Mouse (Mus musculus) T-helper 17 cell (primary cell): ENCODE data around the gene Defb20.

Experiments
- in situ Hi-C, 2 experiments: fragments of 300-600 bp; cut with MboI, MseI; formaldehyde crosslinking; loops; 1 replicate in 1 of 2; 2 replicates in 1 of 2; pipeline ENCODE4 v1.15.1; 2025; ENCODE audit warnings: high pct_unique_total_duplicates in 2 of 2

Defb20 gene

GRCm38 (mm10) chr2:152498020-152498419 is 21.2 kb downstream of the Defb20 start:
- in situ Hi-C loops: no loop called here

- in situ Hi-C loops: no loop called here
Measured at GRCm38 (mm10) chr2:152500204-152500862, 23.5 kb downstream of the Defb20 start.

DNA sequence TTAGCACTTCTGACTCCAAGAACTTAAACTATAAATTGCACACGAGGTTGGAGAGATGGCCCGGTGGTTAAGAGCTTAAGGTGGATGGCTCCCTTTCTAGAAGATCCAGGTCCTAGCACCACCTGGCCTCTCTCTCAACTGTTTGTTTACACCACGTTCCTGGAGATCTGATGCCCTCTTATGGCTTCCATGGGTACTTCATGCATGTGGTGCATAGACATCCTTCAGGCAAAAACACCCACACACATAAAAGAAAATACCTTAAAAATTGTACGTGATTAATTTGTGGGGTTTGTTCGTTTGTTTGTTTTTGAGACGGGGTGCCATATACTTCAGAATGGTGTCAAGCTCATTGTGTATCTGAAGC is 24.0 kb downstream of the Defb20 start:
- in situ Hi-C loops: no loop called here

GRCm38 (mm10) chr2:152503950-152504349 is 27.1 kb downstream of the Defb20 start:
- in situ Hi-C loops: no loop called here

GRCm38 (mm10) chr2:152511592-152511991 is 34.7 kb downstream of the Defb20 start, which contains the start of gene Defb26:
Defb26 (minus strand) TSS chr2:152511692.
- in situ Hi-C loops: no loop called here

GRCm38 (mm10) chr2:152516084-152516483 is 39.2 kb downstream of the Defb20 start:
- in situ Hi-C loops: no loop called here

GRCm38 (mm10) chr2:152517981-152518380 is 41.1 kb downstream of the Defb20 start, which contains the start of gene Defb28:
Defb28 (plus strand) TSS chr2:152518255.
- in situ Hi-C loops: no loop called here
